Mouse (Mus musculus): ENCODE measurements around the gene Gpc6.

Gene Gpc6

DNA sequence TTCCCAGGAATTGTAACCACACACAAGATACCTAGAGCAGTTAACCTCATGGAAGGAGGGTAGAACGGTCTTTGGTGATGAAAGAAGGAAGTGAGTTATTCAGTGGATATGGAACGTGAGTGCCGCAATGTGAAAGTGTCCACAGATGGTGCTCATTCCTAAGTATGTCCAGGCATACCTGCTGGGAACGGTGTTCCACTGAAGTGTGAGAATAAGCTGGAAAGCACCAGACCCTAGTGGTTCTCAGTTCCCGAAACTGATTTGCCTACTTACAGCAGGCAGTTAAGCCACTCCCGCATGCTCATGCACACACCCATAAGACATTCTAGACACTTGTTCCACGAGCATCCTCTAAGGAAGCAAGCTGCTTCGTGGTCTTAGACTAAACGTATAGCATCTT is 890.9 kb downstream of the Gpc6 start:
- no peak for DNase-seq

DNA sequence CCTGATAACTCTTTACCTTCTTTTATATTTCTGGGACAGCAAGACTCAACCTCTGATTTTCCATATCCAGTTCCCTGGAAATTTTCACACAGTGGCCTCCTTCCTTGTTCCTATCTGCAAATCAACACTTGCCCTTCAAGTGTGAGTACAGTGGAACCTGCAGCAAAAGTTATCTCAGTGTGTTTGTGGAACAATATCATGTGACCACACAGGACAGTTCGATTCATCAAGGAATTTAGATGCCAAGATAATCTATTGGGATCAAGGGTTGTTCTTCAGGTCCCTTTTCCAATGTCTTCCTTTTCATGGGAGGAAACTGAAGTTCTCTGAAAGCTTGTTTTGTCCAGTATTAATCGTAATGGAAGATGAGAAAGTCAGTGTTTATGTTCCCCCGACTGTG is 891.6 kb downstream of the Gpc6 start:
- no peak for DNase-seq

DNA sequence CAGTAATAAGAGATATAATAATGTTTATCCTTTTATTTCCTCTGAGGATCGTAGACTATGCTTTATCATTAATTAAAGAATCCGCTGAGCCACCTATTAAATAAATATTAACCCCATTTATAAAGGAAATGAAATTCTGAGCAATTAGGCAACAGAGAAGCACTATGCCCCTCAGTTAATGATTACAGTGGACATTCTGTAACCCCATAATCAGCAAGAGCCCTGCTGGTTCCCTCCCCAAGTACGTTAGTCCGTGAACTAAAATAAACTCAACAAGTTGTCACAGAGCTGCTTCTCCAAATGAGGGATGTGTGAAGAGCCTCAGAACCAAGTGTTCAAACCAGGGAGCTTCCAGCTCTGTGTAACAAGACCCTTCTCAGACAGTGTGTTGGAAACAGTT is 892.1 kb downstream of the Gpc6 start:
- no peak for DNase-seq

DNA sequence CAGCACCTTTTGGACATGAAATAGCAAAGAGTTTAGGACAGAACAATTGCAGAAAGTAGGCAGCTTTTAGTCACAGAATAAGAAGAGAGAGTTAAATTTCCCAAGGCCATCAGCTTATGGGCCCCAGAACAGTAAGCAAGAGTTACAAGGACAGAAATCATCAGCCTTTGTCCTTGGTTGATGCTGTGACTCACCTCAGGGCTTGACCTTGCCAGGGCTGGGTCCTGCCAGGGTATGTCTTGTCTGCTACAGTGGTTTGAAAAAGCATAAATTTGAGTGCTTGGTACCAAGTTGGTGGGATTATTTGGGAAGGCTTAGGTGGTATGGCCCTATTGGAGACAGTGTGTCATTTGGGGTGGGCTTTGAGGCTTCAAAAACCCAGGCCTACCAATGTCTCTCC is 899.4 kb downstream of the Gpc6 start:
- DNase-seq, result no peak

DNA sequence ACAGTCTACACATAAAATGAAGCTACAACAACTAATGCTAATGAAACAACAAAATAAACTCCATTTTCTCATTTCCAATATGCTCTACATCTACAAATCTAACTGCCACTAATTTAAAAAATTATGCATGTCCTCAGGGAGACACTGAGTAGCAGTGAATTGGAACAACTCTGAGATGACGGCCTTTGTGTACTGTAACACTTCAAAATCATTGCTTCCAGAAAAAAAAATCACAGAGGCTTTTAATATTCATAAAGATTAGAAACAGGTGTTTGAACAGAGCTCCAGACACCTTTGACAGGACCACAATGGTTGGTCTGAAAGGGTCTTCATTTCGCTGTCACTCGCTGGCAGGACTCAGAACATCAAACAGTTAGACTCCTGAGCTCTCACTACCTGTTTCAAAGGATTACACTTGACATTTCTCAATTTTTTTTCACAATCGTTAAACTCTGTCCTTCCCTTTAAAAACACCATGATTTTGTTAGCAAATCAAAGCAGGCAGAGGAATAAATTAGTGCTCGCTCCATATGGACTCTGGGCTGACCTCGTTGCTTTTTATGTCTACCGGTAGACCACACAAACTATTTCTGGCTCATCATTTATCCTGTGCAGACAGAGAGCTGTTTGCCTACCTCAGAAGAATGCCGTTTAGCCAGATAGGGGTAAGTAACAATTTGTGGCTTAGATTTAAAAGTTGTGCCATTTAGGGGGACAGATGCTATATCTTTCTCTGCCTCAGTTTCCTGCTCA is 901.4 kb downstream of the Gpc6 start:
- no peak for DNase-seq

DNA sequence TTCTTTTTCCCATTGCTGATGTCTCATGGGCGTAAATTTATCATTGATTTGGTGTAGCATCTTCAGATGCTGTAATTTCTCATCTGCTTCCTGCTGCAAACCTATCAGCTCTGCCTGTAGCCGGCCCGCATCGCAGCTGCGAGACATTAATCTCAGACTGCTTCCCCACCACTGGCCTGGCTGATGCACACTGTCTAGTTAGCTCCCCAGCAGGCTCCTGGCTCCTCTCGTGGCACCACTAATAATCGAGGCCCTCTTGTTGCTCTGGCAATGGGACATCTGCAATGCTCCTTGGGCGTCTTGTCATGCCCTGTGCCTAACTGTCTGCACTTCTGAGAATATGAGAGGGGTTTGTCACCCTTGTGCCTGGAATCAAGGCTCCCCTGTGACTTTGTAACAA is 906.2 kb downstream of the Gpc6 start:
- no peak for DNase-seq

DNA sequence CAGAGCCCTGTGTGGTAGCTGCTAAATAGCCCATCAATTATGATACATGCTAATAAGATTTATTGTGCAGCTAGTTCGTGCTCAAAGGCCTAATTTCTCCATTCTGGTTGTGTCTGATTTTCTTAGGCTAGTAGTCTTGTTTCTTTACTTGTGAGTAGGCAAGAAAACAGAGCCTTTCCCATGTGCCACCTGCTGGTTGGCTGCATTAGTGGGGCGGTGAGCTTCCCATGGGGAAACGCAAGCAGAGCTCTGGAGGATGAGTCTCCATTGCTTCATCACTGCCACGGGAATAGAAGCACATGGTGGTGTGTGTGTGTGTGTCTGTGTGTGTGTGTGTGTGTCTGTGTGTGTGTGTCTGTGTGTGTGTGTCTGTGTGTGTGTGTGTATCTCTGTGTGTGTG is 906.6 kb downstream of the Gpc6 start:
- DNase-seq, result peak; percentile 39 to 47

DNA sequence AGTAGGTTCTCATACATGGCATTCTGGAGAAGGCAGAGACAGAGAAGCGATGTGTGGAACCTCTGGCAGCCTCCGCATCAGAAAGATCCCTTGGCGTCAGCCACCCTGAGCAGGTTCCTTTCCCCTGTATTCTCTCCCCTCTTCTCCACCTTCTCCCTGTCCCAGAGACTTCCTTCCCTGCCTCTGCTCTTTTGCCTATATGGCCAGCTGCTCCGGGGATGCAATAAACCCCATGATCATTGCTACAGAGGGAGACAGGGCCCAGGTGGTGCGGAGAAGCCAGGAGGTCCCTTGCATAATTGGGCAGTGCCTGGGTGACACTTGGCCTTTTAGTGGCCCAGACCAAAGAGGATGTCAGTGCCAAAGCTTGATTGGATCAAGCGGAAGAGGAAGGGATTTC is 910.4 kb downstream of the Gpc6 start:
- DNase-seq, result no peak

DNA sequence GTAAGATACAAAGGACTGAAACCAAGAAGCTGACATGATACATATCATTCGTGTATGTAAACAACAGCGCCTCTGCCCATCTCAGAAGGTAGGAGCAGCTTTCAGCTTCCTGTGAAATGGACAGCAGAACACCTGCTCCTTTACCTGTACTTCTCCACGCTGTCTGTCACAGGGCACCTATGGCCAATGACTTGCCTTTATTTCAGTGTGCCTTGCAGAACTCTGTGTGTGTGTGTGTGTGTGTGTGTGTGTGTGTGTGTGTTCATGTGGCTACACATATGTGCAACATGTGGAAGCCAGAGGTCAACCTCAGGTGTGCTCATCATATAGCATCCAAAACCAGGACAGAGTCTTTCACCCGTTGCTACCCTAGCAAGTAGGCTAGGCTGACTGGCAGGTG is 911.9 kb downstream of the Gpc6 start:
- DNase-seq, result no peak

DNA sequence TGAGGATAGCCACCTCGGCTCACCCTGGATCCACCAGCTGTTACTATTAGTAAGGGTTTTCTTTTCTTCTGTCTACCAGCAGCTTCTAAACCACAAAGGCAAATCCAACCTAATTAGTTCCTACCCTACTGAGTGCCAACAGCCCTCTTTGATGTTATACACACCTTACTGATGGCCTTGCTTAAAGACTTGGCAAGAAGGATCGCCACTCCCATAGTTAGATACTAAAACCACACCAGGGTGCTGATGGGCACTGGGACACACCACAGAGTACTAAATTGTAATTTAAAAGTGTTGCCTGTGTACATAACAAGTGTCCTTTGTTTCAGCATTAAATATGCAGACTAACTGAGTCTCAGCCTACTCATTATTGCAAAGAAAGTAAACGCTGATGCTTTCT is 912.6 kb downstream of the Gpc6 start:
- DNase-seq, result no peak

DNA sequence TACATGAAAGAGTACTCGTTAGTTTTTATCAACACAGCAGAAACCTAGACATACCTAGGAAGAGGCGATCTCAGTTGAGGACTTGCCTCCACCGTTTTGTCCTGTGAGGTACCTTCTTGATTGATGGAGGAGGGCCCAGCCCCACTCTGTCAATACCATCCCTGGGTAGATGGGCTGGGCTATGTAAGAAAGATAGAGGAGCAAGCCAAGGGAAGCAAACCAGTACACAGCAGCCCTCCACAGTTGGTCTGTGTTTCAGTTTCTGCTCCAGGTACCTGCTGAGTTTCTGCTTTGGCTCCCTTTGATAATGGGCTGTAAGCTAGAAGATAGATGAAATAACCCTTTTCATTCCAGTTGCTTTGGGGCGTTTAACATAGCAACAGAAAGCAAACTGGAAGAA is 916.1 kb downstream of the Gpc6 start:
- no peak for DNase-seq

DNA sequence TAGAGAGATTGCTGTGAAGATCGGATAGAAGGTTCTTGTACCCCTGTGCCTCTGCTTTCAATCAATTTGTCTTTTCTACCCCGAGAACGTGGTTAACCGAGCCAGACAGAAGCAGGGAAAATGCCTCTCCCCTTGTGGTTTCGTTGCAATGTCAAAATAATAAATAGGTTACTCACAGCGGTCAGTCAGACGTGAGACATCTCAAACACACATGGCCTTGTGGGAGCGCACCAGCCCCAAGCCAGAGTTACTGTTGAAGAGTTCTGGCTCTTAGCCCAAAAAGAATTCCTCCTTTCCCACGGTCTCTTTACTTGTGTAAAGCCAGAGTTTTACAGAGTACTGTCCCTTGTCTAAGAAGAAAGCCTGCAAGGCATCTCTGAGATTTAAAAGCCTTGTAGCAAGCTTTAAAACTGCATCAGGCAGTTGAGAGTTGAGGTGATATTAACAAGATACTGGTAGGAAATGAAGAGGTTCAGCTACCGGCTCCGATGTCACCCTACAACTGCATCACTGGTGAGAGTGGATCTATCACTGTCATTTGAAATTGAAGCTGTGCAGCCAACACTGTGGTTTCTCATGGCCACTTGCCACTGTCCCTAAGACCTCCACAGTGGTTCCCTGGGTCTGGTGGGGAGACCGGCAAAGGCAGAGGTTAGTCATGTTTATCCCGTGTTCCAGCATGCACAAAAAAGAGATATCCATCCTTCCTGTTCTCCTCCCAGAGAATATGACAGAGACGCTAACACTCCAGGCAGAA is 916.9 kb downstream of the Gpc6 start:
- no peak for DNase-seq

DNA sequence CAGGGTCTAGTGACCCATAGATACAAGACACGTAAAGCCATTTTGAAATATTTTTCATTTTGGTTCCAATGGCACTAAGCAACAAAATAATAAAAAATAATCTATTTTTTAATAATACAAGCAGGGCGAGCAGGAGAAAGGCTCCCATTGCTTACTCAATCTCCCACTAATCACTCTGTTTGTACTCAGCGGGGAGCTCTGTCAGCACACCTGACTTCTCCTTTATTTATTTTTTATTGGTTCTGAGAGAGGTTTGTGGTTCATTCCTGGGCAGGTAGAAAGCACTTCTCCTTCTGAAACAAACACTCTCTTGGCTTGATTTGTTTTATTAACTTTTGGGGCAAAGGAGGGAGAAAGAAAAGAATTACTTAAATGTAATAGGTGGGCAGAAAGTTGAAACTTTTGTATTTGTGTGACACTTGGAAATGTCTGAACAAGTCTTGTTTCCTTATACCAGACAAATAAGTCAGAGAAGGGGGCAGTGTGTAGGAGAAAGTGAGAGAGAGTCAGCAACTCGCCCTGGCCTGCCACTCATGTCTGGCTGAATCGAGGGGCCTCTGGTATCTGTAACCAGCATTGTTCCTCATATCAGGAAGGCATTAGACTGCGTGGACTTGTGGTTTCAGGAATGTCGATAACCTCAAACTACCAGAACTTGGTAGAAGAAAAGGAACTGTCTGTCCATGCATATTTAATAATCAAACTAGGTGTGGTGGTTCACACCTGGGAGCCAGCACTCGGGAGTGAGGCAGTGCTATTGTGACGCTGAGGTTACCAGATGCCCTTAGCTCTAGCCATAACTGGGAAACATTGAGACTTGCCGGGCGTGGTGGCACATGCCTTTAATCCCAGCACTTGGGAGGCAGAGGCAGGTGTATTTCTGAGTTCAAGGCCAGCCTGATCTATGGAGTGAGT is 924.7 kb downstream of the Gpc6 start:
- no peak for DNase-seq

DNA sequence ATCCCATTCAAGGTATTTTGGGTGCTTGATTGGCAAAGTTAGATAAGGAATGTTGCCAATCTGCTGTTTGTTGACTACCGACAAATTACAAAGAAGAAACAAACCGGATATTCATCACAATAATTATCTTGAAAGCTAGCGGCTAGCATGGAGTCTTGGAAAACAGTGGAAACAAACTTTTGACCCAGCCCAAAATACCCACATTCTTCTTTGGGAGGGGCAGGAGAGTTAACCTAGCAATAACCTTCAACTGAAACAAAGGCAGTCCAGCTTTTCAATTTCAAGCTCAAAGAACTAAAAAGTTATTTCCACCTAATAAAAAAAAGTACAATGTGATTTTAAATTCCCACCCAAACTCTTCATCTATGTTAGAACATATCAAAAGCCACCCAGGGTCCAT is 927.2 kb downstream of the Gpc6 start:
- no peak for DNase-seq

DNA sequence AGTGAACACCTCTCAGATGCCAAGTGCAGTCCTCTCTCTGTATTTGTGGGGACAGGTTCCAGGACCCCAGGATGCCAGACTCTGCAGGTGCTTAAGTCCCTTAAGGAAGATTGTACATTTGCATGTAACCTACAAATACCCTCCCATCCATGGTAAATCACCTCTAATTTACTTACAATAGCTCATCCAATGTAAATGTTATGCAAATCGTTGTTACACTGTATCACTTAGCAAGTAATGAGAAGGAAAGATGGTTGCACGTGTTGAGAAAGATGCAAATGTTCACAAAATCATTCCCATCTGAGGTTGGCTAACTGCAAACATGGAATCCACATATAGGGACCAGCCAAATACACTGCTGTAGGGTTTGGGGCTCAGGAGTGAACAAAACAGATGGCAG is 927.7 kb downstream of the Gpc6 start:
- DNase-seq, result no peak

DNA sequence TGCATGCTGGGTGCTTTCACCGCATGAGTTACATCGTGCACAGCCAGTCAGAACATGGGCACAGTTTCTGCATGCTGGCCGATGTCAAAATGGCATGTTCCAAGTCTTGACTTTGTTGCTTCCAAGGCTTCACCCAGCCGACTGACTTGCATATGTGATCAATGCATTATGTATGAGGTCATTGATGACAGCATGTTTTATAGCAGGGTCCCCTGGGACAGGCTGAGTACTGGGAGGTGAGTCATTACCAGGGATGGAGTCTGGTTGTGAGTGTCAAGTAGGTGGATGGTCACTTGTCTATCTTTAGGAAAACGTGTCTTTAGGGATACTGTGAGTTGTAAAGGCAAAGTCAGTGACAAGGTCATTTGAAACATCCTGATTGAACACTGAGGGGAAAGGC is 929.4 kb downstream of the Gpc6 start:
- DNase-seq, result no peak

DNA sequence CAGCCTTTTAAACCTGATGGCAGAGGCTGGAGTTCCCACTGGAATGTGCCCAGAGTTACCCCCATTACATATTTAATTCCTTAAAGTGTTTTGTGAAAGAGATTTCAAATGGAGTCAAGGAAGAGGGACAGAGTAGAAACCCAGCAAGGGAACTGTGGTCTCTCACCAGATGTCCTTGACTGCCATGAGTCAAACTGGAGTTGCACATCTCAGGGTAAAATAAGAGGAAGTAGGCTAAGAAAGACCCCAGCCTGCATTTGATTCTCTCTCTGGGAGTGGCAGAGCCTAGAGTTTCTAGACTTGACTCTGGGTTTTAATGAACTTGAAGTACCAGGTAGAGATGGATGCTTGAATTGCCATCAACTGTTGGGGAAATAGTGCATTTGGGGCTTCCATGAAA is 946.2 kb downstream of the Gpc6 start:
- no peak for DNase-seq

DNA sequence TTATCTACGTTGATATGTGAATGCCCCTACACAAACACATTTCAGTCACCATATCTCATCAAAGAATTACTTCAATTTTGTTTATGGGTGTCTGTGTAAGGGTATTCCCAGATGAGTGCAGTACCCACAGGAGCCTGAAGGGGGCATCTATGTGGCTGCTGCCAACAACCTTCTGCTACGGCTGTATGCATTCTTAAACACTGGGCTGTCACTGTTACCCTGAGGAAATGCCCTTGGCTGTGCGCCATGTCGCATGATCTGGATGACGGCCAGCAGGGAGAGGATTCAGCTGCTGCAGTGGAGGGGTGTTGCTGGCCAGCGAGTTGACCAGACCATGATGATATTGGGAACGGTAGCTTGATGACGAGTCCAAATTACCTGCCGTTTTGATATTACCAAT is 954.2 kb downstream of the Gpc6 start:
- peak; percentile 72 to 84 for DNase-seq

DNA sequence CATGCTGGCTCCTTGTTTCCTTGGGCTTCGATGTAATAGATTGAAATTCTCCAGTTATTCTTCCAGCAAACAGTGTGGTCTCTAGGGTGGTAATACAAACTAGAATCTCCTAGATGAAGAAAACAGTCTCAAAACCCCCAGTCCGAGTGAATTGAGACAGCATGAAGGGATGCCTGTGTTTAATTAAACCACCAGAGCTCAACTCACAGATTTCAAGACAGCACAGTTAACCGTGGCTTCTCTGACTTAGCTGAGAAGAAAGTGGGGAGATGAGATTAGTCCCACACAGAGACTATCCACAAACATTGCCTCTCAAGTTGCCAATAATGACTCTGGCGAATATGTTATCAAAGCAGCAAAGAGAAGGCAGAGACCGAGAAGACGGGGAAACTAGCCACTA is 956.0 kb downstream of the Gpc6 start:
- DNase-seq, result no peak

DNA sequence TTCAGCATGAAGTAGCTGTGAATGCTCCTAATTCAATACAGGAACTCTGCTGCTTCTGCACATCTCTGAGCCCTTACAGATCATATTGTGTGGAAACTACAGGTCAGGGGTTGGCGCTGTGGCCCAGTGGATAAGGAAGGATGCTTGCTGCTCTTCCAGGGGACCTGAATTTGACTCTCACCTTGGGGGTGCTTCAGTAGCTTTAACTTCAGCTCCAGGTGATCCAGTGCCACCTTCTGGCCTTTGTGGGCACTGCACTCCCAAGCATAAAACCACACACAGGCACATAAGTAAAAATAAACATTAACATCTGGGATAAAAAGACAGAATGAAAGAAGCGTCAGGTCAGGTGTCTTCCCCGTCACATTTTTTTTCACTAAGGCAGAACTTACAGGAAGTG is 957.1 kb downstream of the Gpc6 start:
- peak in 1 of 2 experiments; percentile 47 for DNase-seq

DNA sequence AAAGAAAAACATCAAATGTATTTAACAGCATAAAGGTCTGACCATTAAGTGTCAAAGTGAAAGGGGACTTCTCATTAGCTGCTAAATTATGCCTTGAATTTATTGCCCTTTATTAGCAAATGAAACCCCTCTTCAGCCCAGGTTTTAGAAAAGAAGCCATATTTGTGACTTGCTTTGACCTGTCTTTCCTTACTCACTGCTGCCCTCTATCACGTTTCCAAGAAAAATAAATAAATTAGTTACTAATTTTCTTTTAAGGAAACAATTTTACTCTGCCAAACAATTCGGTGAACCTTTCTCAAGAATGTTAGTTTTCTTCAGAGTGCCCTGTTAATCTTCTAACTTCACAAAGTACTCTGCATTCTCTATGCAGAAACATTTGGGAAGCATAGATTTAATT is 964.5 kb downstream of the Gpc6 start:
- DNase-seq, result no peak

DNA sequence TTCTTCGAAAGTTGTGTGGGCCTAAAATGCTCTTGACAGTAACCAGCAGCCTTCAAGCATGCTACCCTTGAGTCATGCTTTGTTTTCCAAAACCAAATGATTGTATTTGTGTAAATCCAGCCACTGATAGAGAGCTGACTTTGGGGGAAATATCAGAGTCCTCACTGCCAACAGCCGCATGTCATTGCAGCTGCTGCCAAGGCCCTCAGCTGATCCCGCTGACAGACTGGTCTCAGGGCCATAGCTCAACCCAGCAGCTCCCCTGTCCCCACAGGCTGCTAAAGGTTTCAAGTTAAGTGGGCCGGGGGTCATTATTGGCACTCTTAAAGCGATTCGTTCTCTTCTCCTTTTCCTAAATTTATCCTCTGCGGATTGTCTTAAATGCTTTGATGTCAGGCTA is 966.3 kb downstream of the Gpc6 start:
- DNase-seq, result no peak

DNA sequence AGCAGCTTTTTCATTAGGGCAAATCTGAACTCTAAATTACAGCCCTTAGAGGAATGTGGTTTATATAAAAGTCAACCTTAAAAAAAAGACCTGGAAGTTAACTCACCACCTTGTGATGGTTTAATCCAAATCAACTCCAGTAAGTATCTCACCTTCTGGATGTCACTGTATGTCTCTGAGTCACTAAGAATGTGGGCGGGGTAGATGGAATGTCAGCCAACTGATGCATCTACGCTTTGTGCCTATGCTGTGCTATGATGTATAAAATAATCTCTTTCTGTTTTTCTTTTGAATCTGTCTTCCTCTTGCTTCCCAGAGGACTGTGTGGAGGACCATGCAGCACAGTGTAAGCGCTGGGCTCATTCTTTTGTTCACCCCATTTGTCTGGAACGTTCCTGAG is 966.9 kb downstream of the Gpc6 start:
- DNase-seq, result no peak
